Mouse (Mus musculus): ENCODE results near the gene Agpat4. TPM values are rescaled to one million over a fixed set of nuclear protein-coding genes. Genes with fewer than 3 reads are reported as not detected.

The Agpat4 gene
- polyA plus RNA-seq, 1 experiment, result 50.1 TPM

DNA sequence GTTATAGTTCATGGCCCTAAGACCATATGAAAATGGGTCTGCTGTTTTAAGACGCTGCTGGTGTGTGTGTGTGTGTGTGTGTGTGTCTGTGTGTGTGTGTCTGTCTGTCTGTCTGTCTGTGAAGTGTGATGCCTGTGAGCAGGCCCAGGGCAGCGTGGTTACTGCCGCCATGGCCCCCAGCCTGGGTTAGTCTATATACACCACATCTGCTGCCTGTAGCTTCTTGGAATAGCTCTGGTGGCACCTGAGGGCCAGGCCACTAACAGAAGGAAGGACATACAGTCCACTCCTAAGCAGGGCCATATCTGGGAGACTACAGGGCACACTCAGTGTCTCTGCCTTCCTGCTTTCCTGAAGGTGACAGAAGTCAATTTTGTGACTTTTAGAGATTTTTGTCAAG is 122.2 kb downstream of the Agpat4 start:
- no peak overlapping the region for H3K4me3 ChIP-seq (replicated peaks; ENCODE audit: insufficient read depth, low read depth, low read length)
- DNase-seq, result no peak
- no peak overlapping the region for H3K27ac ChIP-seq (ENCODE audit: insufficient read depth, low read length)
- H3K27me3 ChIP-seq (ENCODE audit: control insufficient read depth, insufficient read depth, low read length), result no peaks in the 10 kb centered on the region
- no peaks in the 10 kb centered on the region for H3K4me1 ChIP-seq (ENCODE audit: control insufficient read depth, insufficient read depth, low read length)
- WGBS, result 92% methylated on average over 3 of the region's 3 CpGs
- no peak for TF ChIP-seq CTCF (IDR thresholded peaks at IDR 0.05; ENCODE audit: borderline replicate concordance, insufficient read depth, low read depth, low read length)
- TF ChIP-seq POLR2A (IDR thresholded peaks at IDR 0.05; ENCODE audit: borderline replicate concordance, insufficient read depth, low read length), result no peak

DNA sequence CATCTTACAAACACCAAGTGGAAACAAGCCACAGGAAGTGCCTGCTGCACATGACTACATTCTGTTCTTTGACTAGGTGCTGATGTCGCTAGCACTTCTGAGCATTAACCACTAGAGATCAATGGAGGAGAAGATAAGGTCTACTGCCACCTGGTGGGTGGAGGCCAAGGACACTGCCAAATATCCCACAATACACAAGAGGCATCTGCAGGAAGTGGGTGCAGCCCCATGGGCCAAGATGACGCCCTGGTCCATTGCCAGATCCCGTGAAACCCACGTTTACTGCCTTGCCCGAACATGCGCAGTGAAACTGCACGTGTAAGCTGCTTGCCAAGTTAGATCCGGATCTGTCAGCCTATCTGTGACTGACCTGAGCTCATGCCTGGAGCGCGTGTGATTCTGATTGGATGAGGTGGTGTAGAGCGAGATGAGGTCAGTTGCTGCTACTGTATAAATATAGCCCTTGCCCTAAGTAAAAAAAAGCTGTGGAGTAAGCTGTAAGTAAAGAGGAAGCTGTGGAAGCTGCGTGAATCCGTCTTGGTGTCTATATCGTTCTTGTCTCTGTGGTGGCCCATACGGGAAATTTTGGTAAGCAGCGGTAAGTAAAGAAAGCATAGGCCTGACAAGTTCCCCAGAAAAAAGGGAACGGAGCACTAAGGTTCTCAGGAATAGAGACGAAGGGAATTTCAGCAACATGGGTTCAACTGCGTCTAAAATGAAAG is 131.4 kb downstream of the Agpat4 start:
- Histone ChIP-seq H3K4me3 (replicated peaks; ENCODE audit: insufficient read depth, low read depth, low read length) (no peak overlapping the region), H3K27ac (ENCODE audit: insufficient read depth, low read length) (no peak overlapping the region), H3K27me3 (ENCODE audit: control insufficient read depth, insufficient read depth, low read length) (no peaks in the 10 kb centered on the region), H3K4me1 (ENCODE audit: control insufficient read depth, insufficient read depth, low read length) (no peaks in the 10 kb centered on the region)
- no peak for DNase-seq
- no peak; the same call in 1 of the 2 replicates for TF ChIP-seq CTCF (IDR thresholded peaks at IDR 0.05; ENCODE audit: borderline replicate concordance, insufficient read depth, low read depth, low read length)
- TF ChIP-seq POLR2A (IDR thresholded peaks at IDR 0.05; ENCODE audit: borderline replicate concordance, insufficient read depth, low read length), result no peak
- WGBS, result 92% methylated on average over 19 of the region's 19 CpGs

DNA sequence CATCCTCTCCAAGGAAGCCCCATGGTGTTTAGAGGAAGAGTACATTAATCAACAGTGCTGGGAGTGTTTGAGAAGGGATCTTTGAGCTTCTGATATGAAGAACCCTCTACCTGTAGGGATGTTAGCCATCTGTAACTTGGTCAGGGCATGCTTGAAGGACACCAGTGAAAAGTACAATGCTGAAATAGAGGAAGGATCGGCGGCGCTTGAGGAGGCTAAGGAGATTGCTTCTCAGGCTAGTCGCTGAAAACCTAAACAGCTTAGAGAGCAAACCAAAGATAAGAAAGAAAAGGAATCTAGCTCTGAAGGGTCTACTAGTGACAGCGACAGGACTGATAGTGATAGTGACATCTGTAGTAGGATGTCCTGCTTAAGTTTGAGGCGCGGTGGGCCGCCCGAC is 132.1 kb downstream of the Agpat4 start:
- H3K27me3 ChIP-seq (ENCODE audit: control insufficient read depth, insufficient read depth, low read length), result no peaks in the 10 kb centered on the region
- no peak overlapping the region for H3K27ac ChIP-seq (ENCODE audit: insufficient read depth, low read length)
- TF ChIP-seq POLR2A (IDR thresholded peaks at IDR 0.05; ENCODE audit: borderline replicate concordance, insufficient read depth, low read length) (no peak), CTCF (IDR thresholded peaks at IDR 0.05; ENCODE audit: borderline replicate concordance, insufficient read depth, low read depth, low read length) (no peak)
- no peak for DNase-seq
- H3K4me1 ChIP-seq (ENCODE audit: control insufficient read depth, insufficient read depth, low read length), result no peaks in the 10 kb centered on the region
- WGBS, result 99% methylated on average over 9 of the region's 9 CpGs
- H3K4me3 ChIP-seq (replicated peaks; ENCODE audit: insufficient read depth, low read depth, low read length), result no peak overlapping the region

GRCm38 (mm10) chr17:12256142-12256541 is 137.6 kb downstream of the Agpat4 start:
- H3K27ac ChIP-seq (ENCODE audit: insufficient read depth, low read length), result no peak overlapping the region
- H3K4me3 ChIP-seq (replicated peaks; ENCODE audit: insufficient read depth, low read depth, low read length), result no peak overlapping the region
- 94% methylated on average over 11 of the region's 11 CpGs for WGBS
- peaks cover 2% of the 10 kb centered on the region for H3K4me1 ChIP-seq (ENCODE audit: control insufficient read depth, insufficient read depth, low read length)
- TF ChIP-seq POLR2A (IDR thresholded peaks at IDR 0.05; ENCODE audit: borderline replicate concordance, insufficient read depth, low read length) (no peak), CTCF (IDR thresholded peaks at IDR 0.05; ENCODE audit: borderline replicate concordance, insufficient read depth, low read depth, low read length) (no peak)
- H3K27me3 ChIP-seq (ENCODE audit: control insufficient read depth, insufficient read depth, low read length), result no peaks in the 10 kb centered on the region
- no peak for DNase-seq

GRCm38 (mm10) chr17:12258517-12258916 is 140.0 kb downstream of the Agpat4 start:
- WGBS, result 69% methylated on average over 6 of the region's 6 CpGs

DNA sequence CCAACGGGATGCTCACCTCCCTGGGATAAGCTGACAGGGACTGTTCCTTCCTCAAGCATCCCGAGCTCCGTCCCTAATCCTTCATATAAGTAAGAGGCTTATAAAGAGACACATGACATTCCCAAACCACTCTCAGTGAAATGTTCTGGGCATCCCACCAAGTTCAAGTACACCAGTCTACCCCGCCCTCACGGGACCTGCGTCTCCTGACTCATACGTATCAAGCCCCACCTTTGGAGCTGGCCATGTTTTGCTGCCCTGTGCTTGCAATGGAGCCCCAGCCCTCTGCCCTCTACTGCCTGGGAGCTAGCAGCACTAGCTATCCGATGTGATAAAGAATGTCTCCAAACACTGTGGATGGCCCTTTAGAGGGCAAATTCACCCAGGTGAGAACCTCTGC is 141.5 kb downstream of the Agpat4 start:
- Histone ChIP-seq H3K27ac (ENCODE audit: insufficient read depth, low read length) (no peak overlapping the region), H3K4me1 (ENCODE audit: control insufficient read depth, insufficient read depth, low read length) (peaks cover 14% of the 10 kb centered on the region), H3K4me3 (replicated peaks; ENCODE audit: insufficient read depth, low read depth, low read length) (no peak overlapping the region), H3K27me3 (ENCODE audit: control insufficient read depth, insufficient read depth, low read length) (no peaks in the 10 kb centered on the region)
- TF ChIP-seq CTCF (IDR thresholded peaks at IDR 0.05; ENCODE audit: borderline replicate concordance, insufficient read depth, low read depth, low read length), result no peak
- no peak for TF ChIP-seq POLR2A (IDR thresholded peaks at IDR 0.05; ENCODE audit: borderline replicate concordance, insufficient read depth, low read length)
- no peak for DNase-seq
- WGBS, result 88% methylated on average over 8 of the region's 8 CpGs

More at GRCm38 (mm10) chr17:12258517-12258916, 140.0 kb downstream of the Agpat4 start:
- no peak overlapping the region for H3K27ac ChIP-seq (ENCODE audit: insufficient read depth, low read length)
- H3K4me1 ChIP-seq (ENCODE audit: control insufficient read depth, insufficient read depth, low read length), result peaks cover 14% of the 10 kb centered on the region
- no peak overlapping the region for H3K4me3 ChIP-seq (replicated peaks; ENCODE audit: insufficient read depth, low read depth, low read length)
- no peak for DNase-seq
- no peaks in the 10 kb centered on the region for H3K27me3 ChIP-seq (ENCODE audit: control insufficient read depth, insufficient read depth, low read length)
- no peak for TF ChIP-seq POLR2A (IDR thresholded peaks at IDR 0.05; ENCODE audit: borderline replicate concordance, insufficient read depth, low read length)
- no peak for TF ChIP-seq CTCF (IDR thresholded peaks at IDR 0.05; ENCODE audit: borderline replicate concordance, insufficient read depth, low read depth, low read length)

GRCm38 (mm10) chr17:12261376-12261775 is 142.9 kb downstream of the Agpat4 start:
- 39% methylated on average over 7 of the region's 7 CpGs for WGBS

DNA sequence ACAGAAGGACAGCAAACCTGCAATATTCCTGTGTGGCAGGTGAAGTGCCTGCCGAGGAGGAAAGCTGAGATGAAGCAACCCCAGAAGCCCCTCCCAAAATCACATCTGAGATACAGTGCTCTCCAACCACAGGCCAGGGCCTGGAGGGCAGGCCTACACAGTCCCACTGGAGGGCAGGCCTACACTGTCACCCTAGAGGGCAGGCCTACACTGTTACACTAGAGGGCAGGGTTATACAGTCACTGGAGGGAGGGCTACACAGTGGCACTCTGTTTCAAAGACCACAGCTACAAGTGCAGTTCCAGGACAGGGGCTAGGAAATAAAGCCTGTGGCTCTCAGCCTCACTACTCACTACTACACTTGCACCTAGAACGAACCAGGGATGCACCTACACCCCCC is 143.4 kb downstream of the Agpat4 start:
- TF ChIP-seq POLR2A (IDR thresholded peaks at IDR 0.05; ENCODE audit: borderline replicate concordance, insufficient read depth, low read length), result no peak
- TF ChIP-seq CTCF (IDR thresholded peaks at IDR 0.05; ENCODE audit: borderline replicate concordance, insufficient read depth, low read depth, low read length), result peak; percentile 50; the same call in 1 of the 2 replicates
- Histone ChIP-seq H3K4me3 (replicated peaks; ENCODE audit: insufficient read depth, low read depth, low read length) (no peak overlapping the region), H3K4me1 (ENCODE audit: control insufficient read depth, insufficient read depth, low read length) (peaks cover 21% of the 10 kb centered on the region), H3K27ac (ENCODE audit: insufficient read depth, low read length) (peak overlapping the region; percentile 25; the same call in 1 of the 2 replicates), H3K27me3 (ENCODE audit: control insufficient read depth, insufficient read depth, low read length) (no peaks in the 10 kb centered on the region)
- no peak for DNase-seq
- WGBS, result 55% methylated on average over 2 of the region's 2 CpGs

More at GRCm38 (mm10) chr17:12261376-12261775, 142.9 kb downstream of the Agpat4 start:
- peaks cover 17% of the 10 kb centered on the region for H3K4me1 ChIP-seq (ENCODE audit: control insufficient read depth, insufficient read depth, low read length)
- no peak for TF ChIP-seq POLR2A (IDR thresholded peaks at IDR 0.05; ENCODE audit: borderline replicate concordance, insufficient read depth, low read length)
- no peaks in the 10 kb centered on the region for H3K27me3 ChIP-seq (ENCODE audit: control insufficient read depth, insufficient read depth, low read length)
- peak; percentile 48 to 72 for DNase-seq
- no peak overlapping the region for H3K27ac ChIP-seq (ENCODE audit: insufficient read depth, low read length)
- no peak overlapping the region for H3K4me3 ChIP-seq (replicated peaks; ENCODE audit: insufficient read depth, low read depth, low read length)

Measured in cerebellum, adult 2 months (tissue).